Mouse (Mus musculus) layer of hippocampus, adult 2 months (tissue): ENCODE results near the gene Tpst1. TPM values are rescaled to one million over a fixed set of nuclear protein-coding genes. Genes with fewer than 3 reads are reported as not detected.

ENCODE experiments used
- DNase-seq, 2 experiments: peaks; one replicate each; pipeline ENCODE4 v3.0.0; 2022; ENCODE audit warnings: low spot score in 2 of 2
- H3K27ac ChIP-seq: fragments of 200-600 bp; 2 replicates; pipeline ENCODE4 v1.8.1; 2022
- H3K4me3 ChIP-seq: fragments of 200-600 bp; 2 replicates; pipeline ENCODE4 v1.8.1; 2022; ENCODE audit warnings: mild to moderate bottlenecking
- CTCF ChIP-seq: fragments of 200-600 bp; conservative IDR thresholded peaks from 2 replicates; pipeline ENCODE4 v1.8.1; 2022; ENCODE audit warnings: antibody characterized with exemption, mild to moderate bottlenecking, moderate library complexity
- total RNA-seq, 2 experiments: library from RNA; stranded (reverse); gene quantifications; 2 replicates each; pipeline ENCODE4 v1.2.3; 2021

The Tpst1 gene
- total RNA-seq, 2 experiments from 2014 or later = 48.7 to 49.1 TPM

GRCm38 (mm10) chr5:130060329-130060665 is 12.8 kb upstream of the Tpst1 start:
- Histone ChIP-seq H3K4me3 (no peak overlapping the region), H3K27ac (peak overlapping the region; percentile 48)
- TF ChIP-seq CTCF = no peak
- DNase-seq = no peak

- DNase-seq = no peak
Observed at GRCm38 (mm10) chr5:130062096-130062495, 11.0 kb upstream of the Tpst1 start.

GRCm38 (mm10) chr5:130063760-130064159 is 9.4 kb upstream of the Tpst1 start:
- no peak overlapping the region for H3K4me3 ChIP-seq
- DNase-seq = no peak
- H3K27ac ChIP-seq = no peak overlapping the region
- TF ChIP-seq CTCF = no peak

More at GRCm38 (mm10) chr5:130062096-130062495, 11.0 kb upstream of the Tpst1 start:
- H3K27ac ChIP-seq = no peak overlapping the region
- no peak for TF ChIP-seq CTCF
- H3K4me3 ChIP-seq = no peak overlapping the region

- Histone ChIP-seq H3K27ac (no peak overlapping the region), H3K4me3 (no peak overlapping the region)
- peak; percentile 64 for TF ChIP-seq CTCF
- no peak for DNase-seq
Observed at GRCm38 (mm10) chr5:130065579-130065978, 7.5 kb upstream of the Tpst1 start.

- DNase-seq = no peak
- TF ChIP-seq CTCF = no peak
Observed at GRCm38 (mm10) chr5:130067841-130068264, 5.3 kb upstream of the Tpst1 start.

GRCm38 (mm10) chr5:130074491-130074890 is 1.4 kb downstream of the Tpst1 start:
- DNase-seq = no peak

More at GRCm38 (mm10) chr5:130067841-130068264, 5.3 kb upstream of the Tpst1 start:
- no peak overlapping the region for H3K4me3 ChIP-seq
- no peak overlapping the region for H3K27ac ChIP-seq

GRCm38 (mm10) chr5:130076396-130076795 is 3.3 kb downstream of the Tpst1 start:
- no peak overlapping the region for H3K4me3 ChIP-seq
- TF ChIP-seq CTCF = no peak
- H3K27ac ChIP-seq = no peak overlapping the region
- no peak for DNase-seq

More at GRCm38 (mm10) chr5:130074491-130074890, 1.4 kb downstream of the Tpst1 start:
- no peak overlapping the region for H3K4me3 ChIP-seq
- H3K27ac ChIP-seq = no peak overlapping the region
- TF ChIP-seq CTCF = no peak

GRCm38 (mm10) chr5:130078096-130078833 is 5.1 kb downstream of the Tpst1 start:
- peak overlapping the region; percentile 95; the same call in 1 of the 2 replicates for H3K27ac ChIP-seq
- no peak for DNase-seq
- no peak overlapping the region for H3K4me3 ChIP-seq
- no peak for TF ChIP-seq CTCF

- DNase-seq = no peak
- H3K27ac ChIP-seq = peak overlapping the region; percentile 95
- TF ChIP-seq CTCF = no peak
- H3K4me3 ChIP-seq = peak overlapping the region; percentile 92
Observed at GRCm38 (mm10) chr5:130078834-130079156, 5.7 kb downstream of the Tpst1 start.

GRCm38 (mm10) chr5:130079202-130080050 is 6.3 kb downstream of the Tpst1 start:
- TF ChIP-seq CTCF = 0 out of 2 replicates have a peak, but pooled peaks have one; percentile 23
- H3K4me3 ChIP-seq = peak overlapping the region; percentile 92
- peak overlapping the region; percentile 95 for H3K27ac ChIP-seq
- peak; percentile 93 to 97 for DNase-seq

- peak; percentile 56 for TF ChIP-seq CTCF
- DNase-seq = no peak
- peak overlapping the region; percentile 92 for H3K4me3 ChIP-seq
- H3K27ac ChIP-seq = peak overlapping the region; percentile 95
Observed at GRCm38 (mm10) chr5:130080051-130080681, 7.0 kb downstream of the Tpst1 start.

- H3K4me3 ChIP-seq = no peak overlapping the region
- no peak overlapping the region for H3K27ac ChIP-seq
- TF ChIP-seq CTCF = peak; percentile 68
- DNase-seq = no peak
Observed at GRCm38 (mm10) chr5:130081181-130081881, 8.2 kb downstream of the Tpst1 start.

GRCm38 (mm10) chr5:130082431-130082830 is 9.3 kb downstream of the Tpst1 start:
- DNase-seq = no peak
- TF ChIP-seq CTCF = no peak
- no peak overlapping the region for H3K27ac ChIP-seq
- H3K4me3 ChIP-seq = no peak overlapping the region
